Mouse (Mus musculus) cerebral cortex, adult 2 months (tissue): Measurements from ENCODE around the gene Tln2.

Experiments
- WGBS: fragments of 180-500 bp; shearing (Covaris S2); methylation state at CpG from one replicate; pipeline ENCODE4 v1.1.7; 2018; 5-methylcytosine and 5-hydroxymethylcytosine counted together

Tln2 gene

DNA sequence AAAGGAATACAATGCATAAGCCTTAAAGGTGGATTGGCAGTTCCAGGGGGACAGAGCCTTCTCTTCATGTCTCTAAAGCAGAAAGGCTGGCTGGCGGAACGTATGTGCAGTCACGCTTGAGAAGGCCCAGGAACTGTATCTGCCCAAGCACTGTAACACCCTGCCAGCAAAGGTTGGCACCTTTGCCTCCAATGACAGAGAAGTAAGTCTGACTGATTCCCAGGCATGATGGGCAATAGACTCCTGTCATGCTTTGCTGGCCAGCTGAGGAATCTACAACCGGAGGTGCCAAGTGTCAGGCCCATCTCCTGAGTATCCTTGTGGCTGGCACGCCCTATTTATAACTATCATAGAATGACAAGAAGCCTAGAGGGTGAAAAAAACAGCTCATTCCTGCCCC is 83.3 kb downstream of the Tln2 start:
- WGBS: 98% methylated on average over 5 of the region's 5 CpGs

DNA sequence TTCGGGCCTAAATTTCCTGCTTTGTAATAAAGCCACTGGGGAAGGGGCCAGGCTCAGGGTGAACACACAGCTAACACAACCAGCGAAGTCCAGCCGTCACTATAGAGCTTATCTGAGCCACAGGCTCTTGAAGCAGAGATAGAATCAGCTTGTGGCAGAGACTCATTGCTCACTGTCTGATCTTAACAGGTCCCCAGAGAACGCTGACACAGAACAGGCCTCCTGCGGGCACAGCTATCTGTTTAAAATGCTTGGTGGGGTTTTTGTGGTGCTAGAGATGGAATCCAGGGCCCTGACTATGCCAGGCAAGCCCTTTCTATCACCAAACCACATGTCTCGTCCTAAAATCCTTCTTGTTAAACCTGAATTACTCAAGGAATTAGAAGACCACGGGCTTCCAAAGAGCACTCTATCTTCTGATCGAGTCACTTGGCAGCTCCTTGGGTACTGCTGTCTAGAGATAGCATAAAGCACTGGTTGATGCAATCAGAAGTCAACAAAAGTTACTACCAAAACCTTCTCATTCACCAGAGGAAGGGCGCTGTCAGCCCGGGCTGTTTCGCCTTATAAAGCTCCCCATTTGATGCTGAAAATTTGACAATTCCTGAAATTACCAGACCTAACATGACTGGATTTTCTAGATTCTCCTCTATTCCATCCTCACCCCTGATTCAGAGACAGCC is 95.9 kb downstream of the Tln2 start:
- 92% methylated on average over 11 of the region's 11 CpGs for WGBS

DNA sequence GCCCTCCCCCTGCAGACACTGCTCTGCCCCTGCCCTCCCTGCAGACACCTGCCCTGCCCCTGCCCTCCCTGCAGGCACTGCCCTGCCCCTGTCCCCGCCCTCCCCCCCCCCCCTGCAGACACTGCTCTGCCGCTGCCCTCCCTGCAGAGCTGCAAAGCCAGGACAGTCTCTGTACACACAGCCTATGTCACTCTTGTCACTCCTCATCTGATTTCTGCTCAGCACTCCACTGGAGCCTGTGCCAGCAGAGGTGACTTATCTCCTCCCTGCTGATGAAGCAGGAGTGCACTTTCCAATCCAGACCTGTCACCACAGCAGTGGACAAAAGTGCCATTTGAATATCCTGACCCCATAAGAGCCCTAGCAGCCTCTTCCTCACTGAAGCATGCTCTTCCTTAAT is 118.0 kb downstream of the Tln2 start:
- 44% methylated on average over 1 of the region's 2 CpGs for WGBS

DNA sequence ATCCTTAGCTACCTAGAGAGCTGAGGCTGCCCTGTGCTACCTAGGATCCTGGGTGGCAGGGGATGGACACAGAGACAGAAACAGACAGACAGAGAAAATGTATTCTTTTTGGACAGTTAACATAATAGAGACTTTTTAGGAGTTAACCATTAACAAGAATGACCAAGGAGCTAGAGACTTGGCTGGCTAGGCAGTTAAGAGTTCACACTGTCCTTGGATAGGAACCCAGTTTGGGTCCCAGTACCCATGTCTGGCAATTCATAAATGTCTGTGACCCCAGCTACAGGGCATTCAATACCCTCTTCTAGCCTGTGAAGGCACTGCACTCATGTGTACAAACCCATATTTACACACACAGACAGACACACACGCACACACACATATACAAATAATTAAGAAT is 122.0 kb downstream of the Tln2 start:
- WGBS: 94% methylated on average over 1 of the region's 1 CpGs

DNA sequence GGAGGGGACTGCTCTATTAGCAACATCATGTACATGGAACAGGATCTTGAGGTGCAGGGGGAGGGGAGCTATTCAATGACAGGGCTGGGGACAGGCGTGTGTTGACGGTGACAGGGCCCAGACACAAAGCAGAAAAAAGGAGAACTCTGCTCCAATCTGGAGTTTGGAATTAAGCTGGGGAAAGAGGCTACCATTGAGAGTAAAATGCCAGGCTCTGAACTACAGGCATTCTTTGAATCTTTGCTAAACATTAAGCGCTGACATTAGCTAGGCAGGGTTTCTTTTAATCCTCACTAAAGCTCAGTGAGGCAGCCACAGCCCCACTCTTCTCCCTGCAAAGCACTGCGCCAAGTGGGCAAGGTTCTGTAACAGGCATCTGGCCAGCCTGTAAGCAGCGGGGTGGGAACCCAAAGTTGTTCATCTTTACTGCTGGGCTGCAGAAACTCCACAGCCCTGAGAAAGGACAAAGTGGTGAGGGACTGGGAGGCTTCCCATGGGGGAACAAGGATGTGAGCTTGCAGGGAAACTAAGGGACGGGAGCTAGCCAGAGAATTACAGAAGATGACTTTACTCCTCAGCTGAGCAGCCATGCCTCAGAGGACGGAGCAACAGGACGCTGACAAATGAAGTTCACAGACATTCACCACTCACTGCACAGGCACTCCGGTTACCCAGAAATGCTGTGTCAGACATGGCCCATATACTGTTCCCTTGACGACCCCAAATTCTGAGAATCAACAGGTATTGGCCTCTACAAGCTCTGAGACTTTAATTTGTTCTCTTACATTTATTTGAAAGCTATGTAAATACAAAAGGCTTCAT is 124.0 kb downstream of the Tln2 start:
- 48% methylated on average over 10 of the region's 10 CpGs for WGBS

DNA sequence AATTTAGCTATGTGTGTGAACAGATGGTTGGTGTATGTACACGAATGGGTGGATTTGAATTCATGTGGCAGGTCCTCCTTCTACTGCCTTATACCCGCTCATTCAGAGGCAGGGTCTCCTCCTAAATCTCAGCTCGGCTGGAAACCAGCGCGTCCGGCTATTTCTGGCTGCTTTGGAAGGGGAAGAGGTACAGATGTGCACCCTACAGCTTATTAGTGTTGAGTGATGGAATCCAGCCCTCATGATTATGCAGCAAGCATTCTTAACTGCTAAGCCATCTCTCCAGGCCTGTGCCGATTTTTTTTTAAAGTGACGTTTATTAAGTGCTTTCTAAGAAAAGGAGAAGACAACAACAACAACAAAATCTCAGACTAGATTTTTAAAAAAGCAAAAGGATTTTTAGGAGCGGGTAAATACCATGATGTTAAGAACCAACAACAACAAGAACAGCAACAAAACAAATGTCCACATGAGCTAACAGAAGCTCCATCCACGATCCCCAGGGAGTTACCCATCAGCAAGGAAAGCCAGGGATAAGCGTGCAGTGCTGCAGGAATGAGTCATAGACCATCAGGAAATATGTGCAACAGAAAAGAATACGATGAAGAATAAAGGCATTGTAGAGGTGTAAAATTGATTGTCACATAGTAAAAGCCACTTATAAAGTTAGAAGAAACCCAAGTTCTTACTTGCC is 130.2 kb downstream of the Tln2 start:
- WGBS: 64% methylated on average over 12 of the region's 12 CpGs

DNA sequence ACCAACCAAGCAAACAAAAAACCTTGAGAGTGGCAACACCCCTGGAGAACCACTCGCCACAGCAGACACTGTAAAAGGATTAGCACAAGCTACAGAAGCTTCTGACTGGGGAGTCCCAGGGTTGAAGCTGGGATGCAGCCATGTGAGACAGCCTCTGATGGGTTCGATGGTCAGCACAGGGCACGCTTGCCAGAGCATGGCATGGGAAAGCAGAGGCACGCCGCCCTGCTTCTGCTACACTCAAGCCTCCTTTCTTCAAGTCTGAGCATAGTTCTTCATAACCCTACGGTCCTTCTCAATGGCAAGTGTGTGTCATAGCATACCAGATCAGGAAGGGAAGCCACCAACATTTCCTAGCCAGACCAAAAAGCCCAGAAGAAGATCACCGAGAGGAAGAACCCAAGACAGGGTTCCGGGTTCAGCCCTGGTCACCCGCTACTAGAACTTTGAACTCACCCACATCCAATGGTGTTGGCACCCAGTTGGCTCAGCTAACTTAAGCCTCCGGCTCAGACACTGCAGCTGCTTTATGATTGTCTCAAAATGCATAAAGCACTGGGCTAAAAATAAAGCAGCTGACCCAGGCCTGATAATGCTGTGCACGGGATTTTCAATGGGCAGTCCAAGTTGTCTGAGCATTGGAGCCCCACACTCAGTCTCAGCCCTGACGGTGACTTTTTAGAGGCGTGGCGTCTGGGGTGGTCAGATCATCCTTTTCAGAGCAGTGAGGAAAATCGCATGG is 131.0 kb downstream of the Tln2 start:
- WGBS: 85% methylated on average over 15 of the region's 15 CpGs

DNA sequence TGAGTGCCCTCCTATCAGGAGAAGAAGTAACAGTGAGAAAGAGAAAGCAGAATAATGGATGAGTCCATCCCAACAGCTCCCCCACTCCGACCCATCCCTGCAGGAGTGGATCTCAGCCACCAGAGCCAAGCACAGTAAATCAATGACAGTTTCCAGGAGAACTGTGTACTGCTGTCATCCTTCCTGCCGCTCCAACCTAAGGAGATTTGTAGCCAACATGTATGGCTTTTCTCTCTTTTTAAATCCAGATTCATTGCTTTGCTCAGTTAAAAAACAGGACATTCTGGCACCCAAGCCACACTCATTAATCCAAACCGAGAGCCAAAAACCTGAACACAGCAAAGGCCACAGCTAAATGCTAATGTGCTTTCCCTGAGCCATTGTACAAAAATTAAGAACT is 133.2 kb downstream of the Tln2 start:
- WGBS: 52% methylated on average over 3 of the region's 3 CpGs

DNA sequence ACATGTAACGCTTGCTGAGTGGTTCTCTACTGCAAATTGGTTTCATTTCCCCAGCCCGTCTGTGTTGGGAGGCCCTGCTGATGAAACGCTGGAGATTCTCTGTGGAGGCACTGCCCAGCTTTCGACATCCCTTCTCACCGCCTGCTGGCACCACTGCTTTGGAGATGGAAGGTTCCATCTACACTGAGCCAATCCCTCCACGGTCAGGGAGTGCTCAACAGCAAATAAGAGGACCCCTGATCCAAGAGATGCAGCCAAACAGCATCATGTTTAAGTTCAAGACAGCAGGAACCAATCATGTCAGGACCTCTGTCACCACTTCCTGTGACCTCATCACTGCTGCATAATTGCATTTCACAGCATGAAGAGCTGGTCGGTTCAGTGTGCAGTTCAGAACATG is 135.4 kb downstream of the Tln2 start:
- WGBS: 65% methylated on average over 7 of the region's 7 CpGs

DNA sequence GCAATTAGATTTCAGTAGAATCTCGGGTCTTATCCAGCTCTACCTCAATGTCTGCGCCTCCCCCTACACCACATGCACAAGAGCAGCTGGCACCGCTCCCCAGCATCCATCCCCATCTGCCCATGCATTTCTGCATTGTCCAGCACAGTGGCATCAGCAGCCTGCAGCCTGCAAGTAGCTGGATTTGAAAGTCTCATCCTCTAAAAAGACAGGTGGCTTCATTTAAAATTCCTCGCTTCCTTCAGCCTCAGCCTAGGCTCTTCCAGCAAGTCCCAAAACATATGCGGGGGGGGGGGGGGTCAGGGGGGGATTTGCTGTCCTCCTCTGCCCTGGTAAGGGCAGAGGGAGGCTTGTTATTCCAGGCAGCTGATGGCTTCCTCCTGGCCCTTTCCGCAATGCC is 141.4 kb downstream of the Tln2 start:
- 58% methylated on average over 6 of the region's 6 CpGs for WGBS

DNA sequence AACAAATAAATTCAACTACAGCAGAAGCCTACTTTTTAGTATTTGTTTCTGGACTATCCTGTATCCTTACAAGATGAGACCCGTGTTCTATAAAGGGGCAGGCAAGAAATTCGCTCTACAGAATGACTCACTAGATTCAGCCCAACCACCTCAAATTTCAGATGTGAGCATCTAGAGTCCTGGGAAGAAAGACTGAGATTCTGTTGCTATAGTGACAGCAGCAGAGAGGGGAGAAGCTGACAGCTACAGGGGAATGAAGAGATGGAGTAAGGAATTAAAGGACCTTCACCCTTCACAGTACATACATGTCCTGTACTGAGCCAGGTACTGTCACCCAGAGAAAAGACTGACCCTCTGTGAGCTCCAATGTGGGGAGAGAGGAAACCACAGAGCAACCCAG is 148.8 kb downstream of the Tln2 start:
- WGBS: 37% methylated on average over 2 of the region's 2 CpGs

DNA sequence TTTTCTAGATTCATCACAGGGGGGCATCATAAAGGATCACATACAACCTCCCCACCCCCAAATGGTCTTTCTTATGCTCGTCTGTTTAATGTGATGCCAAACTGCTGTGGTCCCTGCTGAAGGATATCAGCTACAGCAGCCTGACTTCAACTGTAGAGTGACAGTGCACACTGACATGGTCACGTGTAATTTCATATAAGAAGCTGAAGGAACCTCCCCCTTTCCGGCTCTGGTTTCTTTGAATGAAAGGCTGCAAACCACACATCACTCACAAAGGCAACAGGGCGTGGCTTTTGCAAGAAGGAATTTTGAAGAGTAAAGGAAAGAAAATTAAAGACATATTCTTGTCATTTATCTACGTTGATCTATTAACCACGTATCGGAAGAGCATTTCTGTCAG is 154.8 kb downstream of the Tln2 start:
- WGBS: 88% methylated on average over 7 of the region's 7 CpGs

DNA sequence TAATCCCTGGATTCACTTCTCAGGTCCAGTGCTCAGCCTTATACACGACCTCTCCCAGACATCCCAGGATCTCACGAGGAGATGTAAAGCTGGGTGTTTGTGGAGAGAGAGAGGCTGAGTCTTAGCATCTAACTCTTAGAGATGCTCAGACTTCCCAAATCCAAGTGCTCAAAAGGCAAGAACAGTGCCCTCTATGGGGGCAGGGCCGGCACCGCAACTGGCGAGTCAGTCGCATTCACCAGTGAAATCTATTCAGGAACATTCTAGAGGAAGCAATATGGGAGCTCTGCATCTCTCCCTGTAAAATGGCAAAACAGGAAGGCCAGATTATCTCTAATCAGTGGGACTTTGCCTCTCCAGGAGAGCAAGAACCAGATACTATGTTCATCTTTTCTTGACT is 159.9 kb downstream of the Tln2 start:
- WGBS: 88% methylated on average over 6 of the region's 6 CpGs

DNA sequence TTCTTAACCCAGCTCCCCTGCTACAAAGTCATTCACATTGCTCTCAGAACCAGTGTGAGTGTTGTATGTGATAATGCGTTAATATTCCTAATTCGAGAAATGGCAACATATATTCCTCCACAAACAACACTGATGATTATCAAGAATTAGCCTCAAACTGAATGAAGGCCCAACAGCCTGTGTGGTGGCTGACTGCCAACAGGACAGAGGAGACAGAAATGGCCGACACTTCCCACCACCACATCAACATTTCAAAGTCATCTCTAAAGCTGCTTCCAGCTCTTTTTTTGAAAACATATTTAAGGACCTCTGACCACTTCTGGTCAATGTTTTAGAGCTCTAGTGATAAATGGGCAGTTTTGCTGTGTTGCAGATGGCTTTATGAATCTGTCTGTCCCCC is 161.7 kb downstream of the Tln2 start:
- WGBS: 95% methylated on average over 3 of the region's 3 CpGs

DNA sequence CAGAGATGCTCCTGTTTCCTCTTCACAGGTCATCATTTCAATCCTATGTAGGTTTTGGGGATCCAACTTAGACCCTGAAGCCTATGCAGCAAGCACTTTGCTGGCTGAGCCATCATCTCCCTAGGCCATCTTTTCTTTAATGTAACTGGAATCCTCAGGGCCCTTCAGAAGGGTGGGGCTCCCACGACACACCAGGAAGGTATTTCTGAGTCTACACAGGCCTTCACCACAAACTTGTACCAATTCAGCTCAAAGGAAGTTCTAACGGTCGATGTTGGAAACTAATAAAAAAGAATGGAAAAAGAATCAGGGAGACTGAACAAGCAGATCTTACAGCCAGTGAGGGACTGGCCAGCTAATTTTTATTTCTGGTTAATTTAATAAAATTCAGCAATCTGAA is 163.1 kb downstream of the Tln2 start:
- WGBS: 95% methylated on average over 3 of the region's 3 CpGs

DNA sequence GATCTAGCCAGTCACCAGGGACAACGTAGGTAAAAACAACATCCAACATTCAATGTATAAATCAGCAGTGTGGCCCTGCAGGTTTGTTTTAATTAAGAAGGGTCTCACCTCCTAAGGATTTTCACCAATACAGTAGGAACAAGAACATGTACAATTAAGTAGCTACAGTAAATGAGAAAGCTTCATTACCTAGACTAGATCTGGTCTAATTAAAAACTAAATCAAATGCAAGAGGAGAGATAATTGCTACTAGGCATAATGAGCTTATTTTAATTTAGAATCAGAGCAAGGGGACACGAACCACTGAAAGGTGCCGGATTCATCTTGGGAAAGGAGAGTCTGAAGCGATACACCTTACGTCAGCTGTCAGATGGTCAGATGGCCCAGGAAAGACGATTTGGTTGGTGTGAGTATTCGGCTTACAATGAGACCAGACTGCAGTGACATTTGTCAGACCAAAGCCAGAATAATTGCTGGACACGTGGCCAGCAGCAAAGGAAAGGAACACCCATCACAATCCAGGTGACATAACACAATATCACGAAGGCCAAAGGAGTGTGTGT is 175.4 kb downstream of the Tln2 start:
- WGBS: 77% methylated on average over 9 of the region's 9 CpGs

DNA sequence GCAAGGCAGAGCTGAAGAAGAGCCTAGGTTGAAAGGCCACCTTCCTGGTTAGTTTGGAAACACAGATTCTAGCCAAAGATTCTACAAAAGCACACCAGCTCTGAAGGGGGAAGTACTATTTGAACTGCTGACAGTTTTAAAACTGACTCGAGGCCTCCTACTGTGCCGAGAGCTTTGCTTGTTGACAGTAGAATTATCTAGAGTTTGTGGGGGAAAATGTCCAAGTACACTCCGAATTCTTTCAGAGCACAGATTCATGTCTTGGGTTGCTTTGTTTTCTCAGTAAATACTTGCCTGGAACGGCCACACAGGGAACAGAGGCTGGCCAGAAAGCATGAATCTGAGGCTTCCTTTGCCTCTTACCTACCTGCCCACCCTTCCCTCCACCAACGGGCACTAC is 179.4 kb downstream of the Tln2 start:
- 57% methylated on average over 5 of the region's 5 CpGs for WGBS

DNA sequence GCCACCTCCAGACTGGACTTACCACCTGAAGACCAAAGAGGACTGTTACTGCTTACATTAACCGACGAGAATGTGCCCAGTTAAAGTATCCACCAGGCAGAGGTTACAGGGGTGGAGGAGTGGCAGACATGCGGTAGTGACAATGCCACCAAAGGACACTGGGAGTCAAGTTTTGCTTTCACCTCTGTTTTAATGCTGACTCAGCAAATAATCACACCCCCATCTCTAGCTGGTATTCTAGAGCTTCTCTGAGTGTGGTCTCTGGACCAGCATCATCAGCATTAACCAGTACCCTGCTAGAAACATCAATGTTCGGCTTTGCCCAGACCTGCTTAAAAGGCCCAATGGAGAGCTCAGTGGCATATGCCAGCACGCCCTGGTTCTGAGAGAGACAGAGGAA is 180.7 kb downstream of the Tln2 start:
- 97% methylated on average over 5 of the region's 5 CpGs for WGBS

DNA sequence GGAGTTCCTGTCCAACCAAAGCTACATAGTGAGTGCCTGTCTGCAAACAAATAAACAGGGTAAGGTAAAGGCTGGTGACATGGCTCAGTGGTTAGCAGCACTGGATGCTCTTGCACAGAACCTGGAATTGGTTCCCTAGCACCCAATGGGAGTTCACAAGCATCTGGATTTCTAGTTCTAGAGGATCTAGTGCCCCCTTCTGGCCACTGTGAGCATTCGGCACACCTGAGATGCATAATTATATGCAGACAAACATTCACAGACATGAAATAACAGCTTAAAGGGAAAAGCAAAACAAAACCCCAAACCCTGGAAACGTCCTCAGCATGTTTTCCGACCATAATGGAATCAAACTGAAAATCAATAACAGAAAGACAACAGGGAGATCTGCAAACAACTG is 191.4 kb downstream of the Tln2 start:
- WGBS: 97% methylated on average over 3 of the region's 3 CpGs

DNA sequence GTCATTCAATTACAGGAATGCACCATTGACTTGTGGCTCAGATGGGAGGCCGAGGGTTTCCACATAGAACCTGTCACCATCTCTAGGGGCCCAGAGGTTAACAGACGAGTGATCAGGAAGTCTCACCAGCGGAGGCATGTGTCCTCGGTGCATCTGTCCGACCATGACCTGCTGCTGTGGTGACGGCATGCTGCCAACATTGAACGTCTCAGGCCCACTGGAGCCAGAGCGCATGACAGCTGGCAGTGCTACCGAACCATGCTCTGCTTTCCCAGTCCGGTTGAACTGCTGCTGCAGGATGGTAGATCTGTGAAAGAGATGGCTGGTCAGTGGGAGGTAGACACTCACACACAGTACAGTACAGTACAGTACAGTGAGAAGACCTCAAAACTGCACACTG is 197.0 kb downstream of the Tln2 start:
- WGBS: 92% methylated on average over 10 of the region's 10 CpGs

DNA sequence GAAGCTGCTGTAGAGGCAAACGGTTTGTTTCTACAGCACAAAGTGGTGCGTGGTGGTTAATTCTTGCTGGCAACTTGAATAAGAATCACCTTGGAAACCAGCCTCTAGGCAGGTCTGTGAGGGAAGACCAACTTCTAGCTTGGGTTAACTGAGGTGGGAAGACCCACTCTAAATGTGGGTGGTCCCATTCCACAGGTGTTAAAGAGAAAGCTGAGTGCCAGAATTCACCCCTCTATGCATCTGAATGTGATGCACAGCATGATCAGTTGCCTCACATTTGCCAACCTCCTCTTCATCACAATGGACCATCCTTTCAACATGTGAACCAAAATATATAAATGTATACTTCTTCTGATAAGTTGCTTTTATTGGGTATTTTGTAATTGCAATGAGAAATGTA is 197.4 kb downstream of the Tln2 start:
- 64% methylated on average over 2 of the region's 2 CpGs for WGBS

DNA sequence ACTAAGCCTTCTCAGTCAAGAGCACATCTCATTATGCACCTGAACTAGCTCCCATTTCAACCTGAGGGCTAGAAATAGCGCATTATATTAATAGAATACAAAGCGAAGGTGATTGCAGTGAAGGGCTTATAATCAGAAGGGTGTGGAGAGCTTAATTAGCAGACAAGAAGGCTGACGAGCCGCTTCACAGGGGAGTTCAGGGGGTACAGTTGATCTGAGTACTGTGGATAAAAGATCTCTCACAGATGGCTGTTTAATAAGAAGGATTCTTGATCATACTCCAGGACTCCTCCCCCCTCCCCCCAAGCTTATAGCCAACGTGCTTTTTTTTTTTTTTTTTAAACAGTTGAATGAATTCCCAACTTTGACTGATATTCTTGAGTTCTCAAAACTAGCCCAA is 198.0 kb downstream of the Tln2 start:
- WGBS: 69% methylated on average over 5 of the region's 5 CpGs
